In genomic region chr15:32778599-32779273, GRCm38 (mm10) we compare ENCODE assay signal across 8 mouse cellular contexts.
DNase-seq lines count a peak whose midpoint lies in the region; ATAC-seq and TF ChIP-seq lines count a peak whose summit lies in the region.
"Not testable (repeated sequence)": the region's sequence is repeated elsewhere in the genome, so short reads cannot be mapped to it uniquely, and the experiment has no call there.

No protein-coding gene starts in this region.

- H3K4me1 ChIP-seq in embryonic facial prominence, embryonic 11.5 days (ENCODE audit: control insufficient read depth, insufficient read depth, low read length); hindbrain, postnatal 0 days (ENCODE audit: insufficient read depth, low read length); lung, embryonic 15.5 days: not testable (repeated sequence)

- intact Hi-C loops in gastrocnemius, postnatal 36 days (cut with DNase I) = not testable (repeated sequence)

- H3K4me2 ChIP-seq in embryonic facial prominence, embryonic 11.5 days (ENCODE audit: low read depth, low read length) = peak overlapping the region; percentile 63
- H3K4me2 ChIP-seq in hindbrain, postnatal 0 days (ENCODE audit: low read depth, low read length) = peak overlapping the region; percentile 57
- peak overlapping the region; percentile 72 for H3K4me2 ChIP-seq in lung, embryonic 15.5 days

- not testable (repeated sequence) for H3K27ac ChIP-seq in embryonic facial prominence, embryonic 11.5 days (replicated peaks; ENCODE audit: low read depth, low read length)
- peak overlapping the region; percentile 83 for H3K27ac ChIP-seq in hindbrain, postnatal 0 days
- peak overlapping the region; percentile 86 for H3K27ac ChIP-seq in lung, embryonic 15.5 days

- TF ChIP-seq CTCF in hindbrain, postnatal 0 days (IDR thresholded peaks at IDR 0.05; ENCODE audit: low read depth) = peak; percentile 39; the same call in 1 of the 2 replicates

- 3% methylated on average over 33 of the region's 34 CpGs for WGBS in embryonic facial prominence, embryonic 11.5 days
- under 1% methylated on average over 32 of the region's 34 CpGs for WGBS in hindbrain, postnatal 0 days
- under 1% methylated on average over 33 of the region's 34 CpGs for WGBS in lung, embryonic 15.5 days

- peak; percentile 98 for ATAC-seq in embryonic facial prominence, embryonic 11.5 days (replicated peaks; ENCODE audit: insufficient number of reproducible peaks, low FRiP score, low TSS enrichment, low read depth)
- ATAC-seq in hindbrain, postnatal 0 days = peak; percentile 98
- peak; percentile 96 for ATAC-seq in lung, embryonic 15.5 days (ENCODE audit: borderline replicate concordance, extremely low read depth, low FRiP score, low TSS enrichment)

- H3K9me3 ChIP-seq in embryonic facial prominence, embryonic 11.5 days (replicated peaks; ENCODE audit: control insufficient read depth, low read length); hindbrain, postnatal 0 days (ENCODE audit: low read length); lung, embryonic 15.5 days: not testable (repeated sequence)

- H3K36me3 ChIP-seq in embryonic facial prominence, embryonic 11.5 days (replicated peaks; ENCODE audit: control insufficient read depth, insufficient read depth, low read depth, low read length); hindbrain, postnatal 0 days (ENCODE audit: insufficient read depth, low read length); lung, embryonic 15.5 days: not testable (repeated sequence)

- peak overlapping the region; percentile 45 for H3K4me3 ChIP-seq in embryonic facial prominence, embryonic 11.5 days (ENCODE audit: low read depth, low read length)
- peak overlapping the region; percentile 57 for H3K4me3 ChIP-seq in hindbrain, postnatal 0 days (ENCODE audit: low read length)
- peak overlapping the region; percentile 61 for H3K4me3 ChIP-seq in lung, embryonic 15.5 days

- not testable (repeated sequence) for H3K27me3 ChIP-seq in embryonic facial prominence, embryonic 11.5 days (ENCODE audit: control insufficient read depth, insufficient read depth, low read length); hindbrain, postnatal 0 days (ENCODE audit: insufficient read depth, low read length); lung, embryonic 15.5 days

- peak overlapping the region; percentile 61 for H3K9ac ChIP-seq in embryonic facial prominence, embryonic 11.5 days (replicated peaks; ENCODE audit: low read length)
- peak overlapping the region; percentile 39 for H3K9ac ChIP-seq in hindbrain, postnatal 0 days (replicated peaks; ENCODE audit: low read length)
- peak overlapping the region; percentile 56 for H3K9ac ChIP-seq in lung, embryonic 15.5 days

- DNase-seq in adrenal gland, postnatal 14 days = peak; percentile 89
- peak; percentile 74 for DNase-seq in embryonic facial prominence, embryonic 11.5 days (ENCODE audit: low spot score)
- DNase-seq in gastrocnemius, postnatal 36 days = peak; percentile 63 to 77
- DNase-seq in hindbrain, postnatal 0 days (ENCODE audit: low spot score) = peak; percentile 79
- DNase-seq in layer of hippocampus, postnatal 36 days = peak; percentile 82
- peak; percentile 64 for DNase-seq in ovary, postnatal 10 days (ENCODE audit: low spot score)
- peak; percentile 43 for DNase-seq in urinary bladder, postnatal 25 days (ENCODE audit: low spot score)
